Mouse (Mus musculus) thymus, postnatal 10 days (tissue): ENCODE data around the gene Ubxn10.

ENCODE experiments used
- DNase-seq, 2 experiments: peaks; one replicate each; pipeline ENCODE4 v3.0.0; 2021; ENCODE audit warnings: low spot score in 2 of 2

Ubxn10 gene

DNA sequence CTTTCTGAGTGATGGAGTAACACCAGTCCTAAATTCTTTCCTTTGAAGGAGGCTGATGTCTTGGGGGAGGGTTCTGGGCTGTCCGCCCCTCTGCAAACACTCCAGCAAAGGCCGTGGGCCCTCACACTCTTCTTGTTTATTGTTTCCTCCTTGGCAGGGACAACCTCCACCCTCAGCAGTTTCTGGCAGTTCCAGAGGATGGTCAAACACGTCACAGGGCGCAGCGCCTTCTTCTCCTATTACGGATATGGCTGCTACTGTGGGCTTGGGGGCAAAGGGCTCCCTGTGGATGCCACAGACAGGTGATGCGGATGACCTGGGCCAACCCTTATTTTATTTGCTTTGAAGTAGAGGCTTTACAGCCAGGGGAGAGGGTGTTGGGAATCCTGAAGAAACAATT is 2.9 kb downstream of the Ubxn10 start:
- DNase-seq = no peak

DNA sequence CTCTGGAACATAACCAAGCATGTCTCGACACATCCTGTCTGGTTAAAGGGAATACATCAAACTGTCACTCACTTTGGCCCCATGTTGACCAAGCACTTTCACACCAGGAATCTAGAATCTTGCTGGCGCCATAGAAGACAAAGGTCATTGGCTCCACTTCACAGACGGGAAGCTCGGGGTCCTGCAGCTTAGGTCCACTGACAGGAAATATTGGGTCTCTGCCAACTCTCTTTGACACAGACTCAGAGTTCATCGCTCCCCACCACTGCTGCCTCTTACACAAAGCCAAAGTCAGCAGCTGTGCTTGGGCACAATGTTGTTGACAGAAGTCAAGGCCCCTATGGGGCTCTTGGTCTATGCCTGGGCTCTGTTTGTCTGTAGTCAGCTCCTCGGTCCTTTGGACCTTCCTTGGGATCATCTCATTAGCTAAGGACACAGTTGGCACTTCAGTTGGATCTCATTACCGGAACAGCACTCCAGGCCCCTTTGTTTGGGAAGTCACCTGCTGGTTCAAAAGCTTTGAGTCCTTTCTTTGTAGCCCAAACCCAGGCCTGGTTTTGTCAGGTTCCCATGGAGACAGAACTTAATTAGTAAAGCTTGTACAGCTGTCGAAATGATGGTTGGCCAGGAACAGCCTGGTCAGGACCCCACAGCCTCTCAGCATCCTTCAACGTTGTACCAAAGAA is 7.8 kb downstream of the Ubxn10 start:
- no peak for DNase-seq

- DNase-seq = no peak
These were observed 11.2 kb downstream of the Ubxn10 start for GRCm38 (mm10) chr4:138725751-138726150.

GRCm38 (mm10) chr4:138725127-138725461 is 11.9 kb downstream of the Ubxn10 start:
- peak; percentile 73 to 82 for DNase-seq

- peak in 1 of 2 experiments; percentile 27 for DNase-seq
These were observed 12.4 kb downstream of the Ubxn10 start, which contains the start of gene Pla2g2c for GRCm38 (mm10) chr4:138724354-138725126. Pla2g2c (plus strand) TSS chr4:138724792.

GRCm38 (mm10) chr4:138723493-138724281 is 13.3 kb downstream of the Ubxn10 start:
- DNase-seq = peak; percentile 55 to 68

GRCm38 (mm10) chr4:138719264-138719596 is 17.7 kb downstream of the Ubxn10 start:
- no peak for DNase-seq

- DNase-seq = no peak
These were observed 18.2 kb downstream of the Ubxn10 start for GRCm38 (mm10) chr4:138718586-138719263.

DNA sequence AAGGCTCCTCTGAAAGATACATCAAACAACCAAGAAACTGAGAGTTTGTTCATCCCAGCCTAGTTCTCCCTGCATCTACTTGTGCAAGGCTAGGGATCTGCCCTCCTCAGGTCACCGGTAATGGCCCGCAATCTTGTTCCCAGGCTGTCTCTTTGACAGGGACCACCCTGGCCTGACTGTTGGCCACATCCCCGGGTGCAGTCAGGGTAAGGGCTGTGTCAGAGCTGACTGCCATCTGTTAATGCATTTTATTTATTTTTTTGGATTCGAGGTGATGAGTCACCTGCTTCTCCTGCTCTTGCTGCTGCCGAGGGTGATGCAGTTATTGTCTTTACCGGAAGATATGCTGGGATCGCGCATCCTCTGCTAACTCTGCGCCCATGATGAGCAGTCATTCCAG is 20.3 kb downstream of the Ubxn10 start:
- no peak for DNase-seq

DNA sequence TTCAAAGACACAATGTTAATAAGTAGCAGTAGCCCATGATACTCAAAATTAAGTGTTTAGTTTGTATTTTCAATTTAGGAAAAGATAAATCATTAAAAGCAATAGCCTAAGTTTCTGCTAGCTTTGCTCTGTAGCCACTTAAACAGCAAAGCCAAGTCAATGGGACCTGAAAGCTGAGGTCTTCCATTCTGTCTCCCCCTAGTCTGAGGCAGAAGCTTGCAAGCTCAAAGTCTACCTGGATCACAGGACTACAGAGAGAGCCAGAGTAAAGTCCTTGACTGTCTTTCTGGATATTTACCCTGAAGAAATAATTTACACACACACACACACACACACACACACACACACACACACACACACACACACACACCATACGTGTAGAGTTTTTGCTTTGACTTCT is 22.8 kb downstream of the Ubxn10 start:
- no peak for DNase-seq

- DNase-seq = no peak
These were observed 24.3 kb downstream of the Ubxn10 start for GRCm38 (mm10) chr4:138712621-138713020.

DNA sequence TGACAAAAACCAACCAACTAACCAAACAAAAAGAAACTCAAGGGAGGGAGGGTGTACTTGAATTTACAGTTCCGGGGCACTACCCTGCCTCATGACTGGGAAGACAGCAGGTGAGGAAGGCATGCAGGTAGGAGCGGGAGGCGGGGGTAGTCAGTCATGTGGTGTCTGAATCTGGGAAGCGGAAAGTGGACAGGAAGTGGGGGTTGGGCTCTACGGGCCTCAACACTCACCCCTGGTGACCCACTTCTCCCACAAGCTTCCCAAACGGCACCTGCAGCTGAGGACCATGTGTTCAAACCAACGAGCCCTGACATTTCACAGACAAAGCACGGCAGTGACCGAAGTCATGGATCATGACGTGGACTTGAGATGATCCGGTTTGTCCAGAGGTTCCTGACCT is 24.9 kb downstream of the Ubxn10 start:
- no peak for DNase-seq

DNA sequence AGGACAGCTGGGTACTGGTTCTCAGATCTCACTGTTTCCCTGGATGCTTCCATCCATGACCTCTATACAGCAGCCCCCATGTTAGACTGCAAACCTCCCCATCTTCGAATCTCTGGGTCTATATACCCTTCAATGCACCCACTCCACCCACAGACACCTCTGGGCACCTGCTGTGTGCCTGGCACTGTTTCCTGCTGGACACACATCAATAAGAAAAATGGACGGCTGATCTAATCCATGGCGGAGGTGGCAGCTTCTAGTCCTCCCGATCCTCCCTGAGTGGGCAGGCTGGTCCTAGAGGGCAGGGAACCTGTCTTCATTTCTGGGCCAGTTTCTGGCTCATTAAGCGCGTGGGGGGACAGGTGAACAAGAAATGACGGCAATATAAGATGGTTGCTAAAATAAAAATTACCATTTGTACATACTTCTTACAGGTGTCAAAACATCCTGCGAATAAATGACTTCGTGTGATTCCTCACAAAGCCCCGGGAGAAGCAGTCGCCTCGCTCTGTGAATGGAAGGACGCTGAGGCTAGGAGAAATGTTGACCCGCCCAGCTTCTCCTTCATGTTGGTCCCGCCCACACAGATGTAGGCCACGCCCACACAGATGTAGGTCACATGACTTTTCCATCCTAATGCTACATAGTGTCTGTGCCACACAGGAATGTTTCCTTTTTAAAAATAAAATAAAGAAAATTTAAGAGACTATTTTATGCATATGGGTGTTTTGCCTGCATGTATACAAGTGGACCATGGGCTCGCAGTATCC is 25.7 kb downstream of the Ubxn10 start:
- no peak for DNase-seq

DNA sequence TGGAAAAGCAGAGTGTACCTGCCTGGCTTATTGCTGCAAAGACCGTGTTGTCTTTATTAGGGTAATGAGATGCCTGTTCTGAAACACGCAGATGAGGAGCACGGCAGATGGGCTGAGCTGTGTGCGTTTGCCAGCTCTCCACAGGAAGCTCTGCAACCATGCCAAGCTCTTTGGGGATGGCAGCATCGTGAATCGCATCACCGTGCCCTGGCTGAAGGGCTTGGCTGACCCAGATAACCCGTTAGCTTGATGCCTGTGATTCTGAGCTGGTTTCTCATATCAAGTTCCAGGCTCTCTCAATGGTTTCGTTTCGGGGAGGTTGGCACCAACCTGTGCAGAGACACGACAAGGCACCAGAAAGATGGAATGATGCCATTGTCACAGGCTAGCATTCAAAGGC is 26.3 kb downstream of the Ubxn10 start:
- DNase-seq = no peak

DNA sequence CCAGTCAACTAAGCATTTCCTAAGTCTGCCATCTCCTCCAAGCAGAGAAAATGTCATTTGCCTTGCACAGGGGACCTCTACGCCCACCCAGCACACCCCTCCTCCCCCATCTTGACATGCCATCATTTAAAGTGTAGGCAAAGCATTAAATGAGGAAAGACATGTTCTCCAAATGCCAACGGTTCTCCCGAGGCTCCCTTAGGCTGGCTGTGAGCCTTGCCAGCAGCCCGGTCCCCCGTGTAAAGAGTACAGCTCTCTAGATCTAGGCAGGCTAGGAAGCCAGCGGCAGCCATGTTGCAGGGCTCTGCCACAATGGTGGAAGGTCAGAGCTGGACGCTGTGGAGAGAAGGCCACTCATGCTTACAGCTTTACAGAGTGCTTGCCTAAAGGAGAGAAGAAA is 27.0 kb downstream of the Ubxn10 start:
- no peak for DNase-seq

- DNase-seq = no peak
These were observed 27.7 kb downstream of the Ubxn10 start for GRCm38 (mm10) chr4:138709246-138709645.

DNA sequence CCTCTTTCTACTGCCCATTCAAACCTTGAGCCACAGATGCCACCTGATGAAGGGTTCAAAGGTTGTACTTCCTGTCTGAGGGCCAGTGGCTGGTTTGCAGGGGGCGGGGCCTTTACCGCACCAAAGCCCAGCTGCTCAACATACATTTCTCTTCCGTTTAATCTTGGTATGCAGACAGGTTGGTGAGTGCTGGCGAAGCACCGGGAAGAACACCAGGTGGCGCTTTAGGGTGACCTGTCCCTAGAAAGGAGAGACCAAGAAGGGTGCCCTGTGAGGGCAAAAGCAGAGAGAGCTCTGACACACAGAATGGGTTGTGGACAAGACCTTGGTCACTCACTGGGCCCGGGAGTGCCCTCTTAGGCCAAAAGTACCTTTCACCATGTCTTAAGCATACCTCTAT is 28.3 kb downstream of the Ubxn10 start:
- peak; percentile 61 to 74 for DNase-seq

DNA sequence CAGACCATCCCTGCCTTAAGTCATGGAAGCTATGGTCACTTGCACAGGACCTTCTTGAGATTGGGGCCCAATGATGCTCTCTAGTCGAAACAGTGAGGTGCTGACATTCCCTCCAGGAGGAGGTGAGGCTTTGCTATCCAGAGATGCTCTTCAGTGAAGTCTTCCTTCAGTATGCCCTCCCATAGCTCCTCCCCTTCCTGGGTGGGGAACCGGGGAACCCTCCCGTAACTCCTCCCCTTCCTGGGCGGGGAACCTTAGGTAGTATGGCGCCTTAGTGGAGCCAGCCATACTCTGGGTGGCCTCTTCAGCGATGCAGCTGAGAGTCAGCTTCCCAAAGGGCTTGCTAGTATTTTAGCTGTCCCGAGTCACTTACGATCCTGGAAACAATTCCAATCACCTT is 30.3 kb downstream of the Ubxn10 start:
- no peak for DNase-seq

DNA sequence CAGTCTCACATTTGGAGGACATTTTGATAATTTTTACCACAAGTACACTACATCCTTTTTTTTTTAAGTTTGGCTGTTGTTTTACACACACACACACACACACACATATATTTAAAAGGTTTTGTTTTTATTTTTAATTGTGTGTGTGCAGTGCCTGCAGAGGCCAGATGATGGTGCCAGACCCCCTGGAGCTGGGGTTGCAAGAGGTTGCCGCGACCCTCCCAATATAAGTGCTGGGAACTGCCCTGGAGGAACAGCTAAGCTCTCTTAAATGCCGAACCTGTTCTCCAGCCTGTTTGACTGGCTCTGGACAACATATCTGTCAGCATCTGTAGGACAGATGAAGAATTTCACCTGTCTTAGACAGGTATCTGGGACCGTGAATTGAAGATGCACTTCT is 32.8 kb downstream of the Ubxn10 start:
- no peak for DNase-seq

DNA sequence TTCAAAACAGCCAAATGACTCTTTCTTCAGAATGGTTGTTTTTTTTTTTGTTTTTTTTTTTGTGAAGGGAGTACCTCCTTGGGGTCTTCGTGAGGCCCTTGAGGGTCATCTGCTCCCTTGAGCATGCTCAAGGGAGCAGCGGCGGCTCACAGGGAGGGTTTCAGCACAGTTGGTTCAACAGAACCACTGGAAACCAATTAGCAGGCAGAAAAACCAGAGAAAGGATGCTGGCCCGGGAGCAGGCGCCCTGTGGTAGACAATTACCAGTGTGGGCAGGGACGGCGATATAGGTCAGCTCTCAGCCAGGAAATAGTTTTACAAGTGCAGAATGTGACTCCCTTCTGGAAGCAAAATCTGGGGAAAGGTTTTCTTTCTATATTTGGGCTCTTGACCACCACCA is 33.4 kb downstream of the Ubxn10 start:
- no peak for DNase-seq

GRCm38 (mm10) chr4:138702528-138702927 is 34.4 kb downstream of the Ubxn10 start:
- DNase-seq = no peak
